Mouse (Mus musculus) midbrain, postnatal 0 days (tissue): ENCODE data around the gene Wdr92. TPM values are rescaled to one million over a fixed set of nuclear protein-coding genes. Genes with fewer than 3 reads are reported as not detected.
A peak's percentile ranks its signal among the peaks of the same experiment; 100 is the strongest.

Experiments
- ATAC-seq: fragments of 200-750 bp; cut with Nextera tagmentation; 2 replicates; pipeline ENCODE4 v1.8.0; 2017; ENCODE audit warnings: moderate number of reproducible peaks, mild to moderate bottlenecking, moderate TSS enrichment, moderate library complexity; ENCODE audit not compliant: low FRiP score
- DNase-seq: peaks from one replicate; pipeline ENCODE4 v3.0.0-alpha.2; 2015; ENCODE audit warnings: low spot score
- H3K27ac ChIP-seq: fragments of 300-500 bp; sonication (generic); 2 replicates; pipeline ENCODE4 v1.5.1; 2014; ENCODE audit warnings: low read depth, mild to moderate bottlenecking, low read length, mixed read lengths
- H3K27me3 ChIP-seq: fragments of 300-500 bp; sonication (generic); 2 replicates; pipeline ENCODE4 v1.6.1; 2014; ENCODE audit warnings: low read length, control low read depth, mixed read lengths; ENCODE audit not compliant: insufficient read depth
- H3K36me3 ChIP-seq: fragments of 300-500 bp; sonication (generic); 2 replicates; pipeline ENCODE4 v1.6.1; 2014; ENCODE audit warnings: low read length, control low read depth, mixed read lengths; ENCODE audit not compliant: insufficient read depth
- H3K4me1 ChIP-seq: fragments of 300-500 bp; sonication (generic); 2 replicates; pipeline ENCODE4 v1.6.1; 2014; ENCODE audit warnings: mild to moderate bottlenecking, control low read depth, antibody characterized with exemption, low read length, mixed read lengths; ENCODE audit not compliant: insufficient read depth
- H3K4me2 ChIP-seq: fragments of 300-500 bp; sonication (generic); 2 replicates; pipeline ENCODE4 v1.6.1; 2014; ENCODE audit warnings: low read depth, mild to moderate bottlenecking, low read length, mixed read lengths; ENCODE audit not compliant: poor library complexity, severe bottlenecking
- H3K4me3 ChIP-seq: fragments of 300-500 bp; sonication (generic); 2 replicates; pipeline ENCODE4 v1.5.1; 2014; ENCODE audit warnings: low read depth, mild to moderate bottlenecking, low read length, moderate library complexity
- H3K9ac ChIP-seq: fragments of 300-500 bp; sonication (generic); replicated peaks from 2 replicates; pipeline ENCODE4 v1.6.1; 2014; ENCODE audit warnings: mild to moderate bottlenecking, low read length, moderate library complexity, mixed read lengths; ENCODE audit not compliant: poor library complexity, severe bottlenecking
- H3K9me3 ChIP-seq: fragments of 300-500 bp; sonication (generic); 2 replicates; pipeline ENCODE4 v1.6.1; 2016; ENCODE audit warnings: low read length, control low read depth
- CTCF ChIP-seq: IDR thresholded peaks from 2 replicates; pipeline ENCODE4 v1.5.1; 2016; ENCODE audit warnings: antibody characterized with exemption, mild to moderate bottlenecking
- WGBS: fragments of 180-500 bp; shearing (Covaris S2); extraction: QIAGEN DNeasy Blood & Tissue Kit; methylation state at CpG from one replicate; pipeline ENCODE4 v1.1.7; 2014; 5-methylcytosine and 5-hydroxymethylcytosine counted together
- polyA plus RNA-seq: library from polyadenylated mRNA; unstranded; fragments of >200 nt; fragmentation: Nextera tagmentation; extraction: Ambion mirVana; gene quantifications from 2 replicates; pipeline ENCODE4 v1.2.1, GENCODE M21; 2015
- total RNA-seq: library from RNA; depleted of rRNA; stranded (reverse); fragments of >200 nt; gene quantifications from 2 replicates; pipeline ENCODE4 v1.2.3, GENCODE M21; 2014

The Wdr92 gene
- total and polyA plus RNA-seq, 2 experiments from 2014 or later: 10.5 to 13.1 TPM

- Histone ChIP-seq H3K4me3 (no peak overlapping the region), H3K9ac (no peak overlapping the region), H3K4me2 (no peak overlapping the region), H3K27ac (no peak overlapping the region), H3K27me3 (no peaks in the 10 kb centered on the region), H3K36me3 (no peaks in the 10 kb centered on the region), H3K9me3 (no peaks in the 10 kb centered on the region), H3K4me1 (no peaks in the 10 kb centered on the region)
- ATAC-seq (no peak), DNase-seq (no peak)
- TF ChIP-seq CTCF: no peak
- 100% methylated on average over 1 of the region's 1 CpGs for WGBS
Observed at GRCm38 (mm10) chr11:17176638-17177037, 5.3 kb upstream of the Wdr92 start.

- no peaks in the 10 kb centered on the region for H3K4me1 ChIP-seq
- no peaks in the 10 kb centered on the region for H3K9me3 ChIP-seq
- H3K27ac ChIP-seq: no peak overlapping the region
- DNase-seq (no peak), ATAC-seq (no peak)
- H3K4me3 ChIP-seq: no peak overlapping the region
- WGBS: 91% methylated on average over 3 of the region's 3 CpGs
- no peak overlapping the region for H3K4me2 ChIP-seq
- no peaks in the 10 kb centered on the region for H3K36me3 ChIP-seq
- no peak for TF ChIP-seq CTCF
- no peaks in the 10 kb centered on the region for H3K27me3 ChIP-seq
- H3K9ac ChIP-seq: no peak overlapping the region
Observed at GRCm38 (mm10) chr11:17180753-17181152, 1.2 kb upstream of the Wdr92 start.

GRCm38 (mm10) chr11:17183165-17183564 lies 1.3 kb downstream of the Wdr92 start:
- H3K36me3 ChIP-seq: no peaks in the 10 kb centered on the region
- WGBS: 98% methylated on average over 2 of the region's 2 CpGs
- H3K4me3 ChIP-seq: no peak overlapping the region
- no peak overlapping the region for H3K9ac ChIP-seq
- no peak overlapping the region for H3K27ac ChIP-seq
- ATAC-seq: no peak
- no peaks in the 10 kb centered on the region for H3K27me3 ChIP-seq
- no peak for DNase-seq
- no peaks in the 10 kb centered on the region for H3K9me3 ChIP-seq
- H3K4me1 ChIP-seq: no peaks in the 10 kb centered on the region
- no peak for TF ChIP-seq CTCF
- H3K4me2 ChIP-seq: no peak overlapping the region

- ATAC-seq: no peak
- H3K27me3 ChIP-seq: no peaks in the 10 kb centered on the region
- WGBS: 88% methylated on average over 3 of the region's 3 CpGs
- no peak overlapping the region for H3K4me2 ChIP-seq
- H3K4me3 ChIP-seq: no peak overlapping the region
- no peak for TF ChIP-seq CTCF
- H3K9me3 ChIP-seq: no peaks in the 10 kb centered on the region
- no peak overlapping the region for H3K27ac ChIP-seq
- no peaks in the 10 kb centered on the region for H3K4me1 ChIP-seq
- no peak overlapping the region for H3K9ac ChIP-seq
- no peaks in the 10 kb centered on the region for H3K36me3 ChIP-seq
- no peak for DNase-seq
Observed at GRCm38 (mm10) chr11:17187649-17188048, 5.7 kb downstream of the Wdr92 start.

GRCm38 (mm10) chr11:17188786-17189185 lies 6.9 kb downstream of the Wdr92 start:
- H3K4me1 ChIP-seq: no peaks in the 10 kb centered on the region
- H3K9ac ChIP-seq: no peak overlapping the region
- 59% methylated on average over 3 of the region's 3 CpGs for WGBS
- no peak overlapping the region for H3K4me3 ChIP-seq
- H3K36me3 ChIP-seq: no peaks in the 10 kb centered on the region
- no peak for DNase-seq
- H3K4me2 ChIP-seq: no peak overlapping the region
- no peaks in the 10 kb centered on the region for H3K9me3 ChIP-seq
- H3K27ac ChIP-seq: no peak overlapping the region
- no peaks in the 10 kb centered on the region for H3K27me3 ChIP-seq
- no peak for TF ChIP-seq CTCF
- ATAC-seq: no peak

- Histone ChIP-seq H3K9me3 (no peaks in the 10 kb centered on the region), H3K27ac (no peak overlapping the region), H3K4me1 (no peaks in the 10 kb centered on the region), H3K4me3 (no peak overlapping the region), H3K36me3 (peaks cover 19% of the 10 kb centered on the region), H3K27me3 (no peaks in the 10 kb centered on the region), H3K4me2 (no peak overlapping the region), H3K9ac (no peak overlapping the region)
- ATAC-seq (peak; percentile 20; the same call in 1 of the 2 replicates), DNase-seq (no peak)
- TF ChIP-seq CTCF: peak; percentile 38
- WGBS: 45% methylated on average over 9 of the region's 9 CpGs
Observed at GRCm38 (mm10) chr11:17192151-17192844, 10.4 kb downstream of the Wdr92 start.
